Mouse (Mus musculus): ENCODE results near the gene Khdrbs2.
"Not testable (repeated sequence)": the region's sequence is repeated elsewhere in the genome, so short reads cannot be mapped to it uniquely, and the experiment has no call there.

Khdrbs2 gene

GRCm38 (mm10) chr1:32471022-32471421 lies 298.5 kb downstream of the Khdrbs2 start:
- DNase-seq (ENCODE audit: low spot score): no peak

- DNase-seq (ENCODE audit: low spot score): no peak
Observed at GRCm38 (mm10) chr1:32471502-32472214, 299.1 kb downstream of the Khdrbs2 start.

- no peak for DNase-seq (ENCODE audit: low spot score)
Observed at GRCm38 (mm10) chr1:32487944-32488343, 315.4 kb downstream of the Khdrbs2 start.

GRCm38 (mm10) chr1:32503381-32503780 lies 330.9 kb downstream of the Khdrbs2 start:
- DNase-seq (ENCODE audit: low spot score): no peak

DNA sequence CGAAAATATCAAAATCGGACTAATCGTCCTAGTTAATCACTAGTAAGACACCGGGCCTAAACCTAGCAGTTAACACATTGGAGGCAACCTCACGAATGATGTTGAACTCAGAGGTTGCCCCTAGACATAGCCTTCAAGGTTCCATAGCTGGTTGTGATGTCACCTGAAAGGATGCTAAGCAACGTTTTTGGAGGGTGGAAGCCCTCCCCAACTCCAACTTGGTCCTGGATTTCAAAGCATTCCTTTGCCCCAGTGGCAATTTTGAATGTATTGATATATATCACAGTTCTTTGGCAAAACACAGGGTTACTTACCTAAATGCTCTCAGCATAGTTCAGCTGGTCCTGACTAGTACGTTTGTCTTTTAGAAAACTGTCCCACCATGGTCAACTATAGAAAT lies 374.7 kb downstream of the Khdrbs2 start, which contains the start of gene Gm5415:
Gm5415 (minus strand) TSS at position 101 of the 400 bp plus-strand sequence.
- DNase-seq (ENCODE audit: low spot score): not testable (repeated sequence)

- no peak for DNase-seq (ENCODE audit: low spot score)
Observed at GRCm38 (mm10) chr1:32553459-32553858, 380.9 kb downstream of the Khdrbs2 start.

DNA sequence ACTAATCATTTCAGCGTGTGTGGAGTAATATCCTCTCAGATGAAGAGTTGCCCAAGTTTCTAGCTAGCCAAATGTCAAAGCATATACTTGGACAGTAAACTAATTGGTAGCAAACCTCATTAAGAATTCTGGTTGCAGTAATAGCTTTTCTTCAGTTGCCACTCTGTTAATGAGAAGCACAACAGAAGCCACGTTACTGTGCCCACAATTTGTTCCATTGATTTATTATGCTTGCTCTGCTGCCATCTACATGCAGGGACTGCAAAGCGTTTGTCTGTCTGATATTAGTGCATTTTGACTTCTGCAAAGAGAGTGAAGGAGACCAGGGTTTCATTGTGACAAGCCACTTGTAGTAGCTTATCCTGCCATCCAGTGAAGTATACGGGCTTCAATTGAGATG lies 381.4 kb downstream of the Khdrbs2 start:
- peak; percentile 33 for DNase-seq (ENCODE audit: low spot score)

GRCm38 (mm10) chr1:32568901-32569300 lies 396.4 kb downstream of the Khdrbs2 start:
- DNase-seq (ENCODE audit: low spot score): no peak

DNA sequence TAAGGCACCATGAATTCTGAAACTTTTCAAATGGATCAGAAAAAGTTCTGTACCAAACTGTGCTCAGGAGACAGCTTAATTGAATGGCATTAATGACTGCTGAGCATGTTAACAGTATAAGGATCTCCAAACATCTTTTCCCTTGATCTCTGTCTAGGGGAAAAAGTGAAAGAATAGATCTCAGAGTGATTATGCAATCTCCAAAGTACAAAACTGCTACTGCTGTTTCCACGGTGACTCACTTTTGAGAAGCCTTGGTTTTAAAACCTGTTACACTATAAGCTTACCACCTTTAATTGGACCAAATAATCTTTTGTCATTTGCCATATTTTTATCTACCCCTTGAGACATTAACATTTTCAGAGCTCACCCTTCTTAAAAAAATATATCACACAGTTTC lies 453.5 kb downstream of the Khdrbs2 start:
- DNase-seq (ENCODE audit: low spot score): no peak

GRCm38 (mm10) chr1:32632415-32633354 lies 460.2 kb downstream of the Khdrbs2 start:
- peak; percentile 21 for DNase-seq (ENCODE audit: low spot score)

DNA sequence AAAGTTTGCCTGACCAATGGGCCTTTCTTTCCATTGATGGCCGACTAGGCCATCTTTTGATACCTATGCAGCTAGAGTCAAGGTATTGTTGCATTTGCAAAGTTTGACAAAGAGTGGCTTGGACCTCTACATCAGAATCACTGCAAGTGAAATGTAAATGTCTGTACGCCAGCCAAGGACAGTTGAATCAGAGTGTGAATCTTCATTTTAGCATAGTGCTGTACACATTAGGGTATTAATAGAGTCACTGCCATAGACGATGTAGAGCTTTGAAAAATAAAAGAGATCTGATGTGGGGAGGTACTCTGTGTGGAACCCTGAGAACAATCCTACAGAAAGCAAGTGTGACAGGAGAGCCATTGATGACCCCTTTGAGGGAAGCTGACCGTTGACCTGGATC lies 460.9 kb downstream of the Khdrbs2 start:
- no peak for DNase-seq (ENCODE audit: low spot score)

DNA sequence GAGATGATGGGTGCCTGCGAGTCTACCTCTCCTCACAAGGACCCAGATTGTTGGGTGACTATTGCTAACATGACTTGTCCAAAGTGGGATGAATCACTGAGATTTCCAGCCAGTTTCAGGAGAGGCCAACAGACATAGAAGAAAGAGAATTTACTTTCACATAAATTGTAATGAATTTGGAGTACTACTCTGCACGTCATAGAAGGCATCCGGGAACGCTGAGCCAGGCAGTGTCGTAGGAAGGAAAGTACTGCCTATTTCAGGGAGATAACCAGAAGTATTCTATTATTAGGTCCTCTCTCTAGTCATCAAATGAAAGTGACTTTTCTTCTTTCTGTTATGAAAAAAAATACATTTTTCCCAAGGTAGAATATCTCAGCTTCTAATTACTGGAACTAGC lies 466.6 kb downstream of the Khdrbs2 start:
- DNase-seq (ENCODE audit: low spot score): no peak

GRCm38 (mm10) chr1:32649647-32650209 lies 477.2 kb downstream of the Khdrbs2 start:
- no peak for DNase-seq (ENCODE audit: low spot score)

DNA sequence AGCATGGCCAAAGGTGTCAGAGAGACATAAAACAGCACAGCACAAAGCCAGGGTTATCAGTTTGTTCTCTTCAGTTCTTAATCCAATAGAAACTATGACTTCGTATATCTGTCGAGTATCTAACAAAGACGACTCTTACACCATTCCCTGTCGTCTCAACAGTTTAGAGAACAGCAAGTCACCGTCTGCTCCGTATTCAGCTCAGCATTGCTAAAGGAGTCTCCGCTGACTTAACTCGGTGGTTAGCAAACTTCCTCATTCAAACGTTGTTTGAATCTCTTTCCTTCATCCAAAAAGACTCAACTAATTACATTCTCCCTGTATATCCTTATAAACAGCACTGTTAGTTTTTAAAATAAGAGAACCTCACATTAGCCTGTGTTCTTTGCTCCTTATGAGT lies 521.3 kb downstream of the Khdrbs2 start:
- no peak for DNase-seq (ENCODE audit: low spot score)

- no peak for DNase-seq (ENCODE audit: low spot score)
Observed at GRCm38 (mm10) chr1:32700132-32700531, 527.6 kb downstream of the Khdrbs2 start.

DNA sequence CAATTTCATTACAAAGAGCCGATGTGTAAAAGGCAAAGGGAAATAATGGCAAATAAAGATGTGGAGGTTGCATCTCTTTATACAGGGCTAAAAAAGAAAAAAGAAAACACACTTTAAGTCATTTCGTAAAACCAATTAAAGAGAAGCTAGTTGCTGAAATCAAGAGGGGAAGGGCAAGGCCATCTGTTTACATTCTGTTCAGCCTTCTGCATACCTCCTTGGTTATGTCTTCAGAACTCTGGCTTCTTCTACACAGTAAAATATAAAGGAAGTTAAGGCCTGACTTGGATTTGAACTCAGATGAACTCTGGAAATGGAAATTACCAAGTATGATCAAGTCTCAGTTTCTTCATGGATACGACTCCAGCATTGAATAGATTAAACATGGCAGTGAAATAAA lies 528.8 kb downstream of the Khdrbs2 start:
- DNase-seq (ENCODE audit: low spot score): peak; percentile 5
